Mouse (Mus musculus) G1E (cell line): ENCODE data around the gene Gm45233.

ENCODE experiments used
- CTCF ChIP-seq: IDR thresholded peaks from 2 replicates; pipeline ENCODE4 v1.5.1; 2012; ENCODE audit warnings: low read depth, low read length, inconsistent platforms, mixed read lengths
- GATA1 ChIP-seq: IDR thresholded peaks from 2 replicates; pipeline ENCODE4 v1.6.1; 2012; ENCODE audit warnings: borderline replicate concordance, low read length, inconsistent platforms, mixed read lengths
- TAL1 ChIP-seq: conservative IDR thresholded peaks from 2 replicates; pipeline ENCODE4 v1.6.1; 2012; ENCODE audit warnings: low read depth, low read length, inconsistent platforms, mixed read lengths

DNA sequence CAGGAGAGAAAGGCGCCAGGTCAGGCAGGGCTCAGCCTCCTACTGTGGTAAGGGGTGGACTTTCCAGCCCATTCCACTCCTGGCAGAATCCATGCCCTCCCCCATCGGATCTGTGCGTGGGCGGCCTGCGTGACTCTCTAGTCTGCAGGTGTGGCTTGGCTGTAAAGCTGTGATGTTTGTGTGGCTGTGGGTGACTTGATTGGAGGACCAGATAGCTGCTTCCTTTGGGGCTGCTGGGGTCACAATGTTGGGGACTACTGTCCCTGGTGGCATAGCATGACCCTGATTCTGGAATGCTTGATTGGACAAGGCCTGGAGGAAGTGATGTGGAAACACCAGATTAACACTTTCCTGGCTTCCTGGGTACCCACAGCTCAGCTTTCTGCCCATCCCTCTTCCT is 44.7 kb downstream of the Gm45233 start:
- TF ChIP-seq GATA1 (no peak), CTCF (no peak), TAL1 (no peak)
